Mouse (Mus musculus) G1E (cell line): ENCODE measurements around the gene Ogfod3. TPM values are rescaled to one million over a fixed set of nuclear protein-coding genes. Genes with fewer than 3 reads are reported as not detected.

Experiments
- ATAC-seq: 2 replicates; pipeline ENCODE4 v1.8.0; 2016; ENCODE audit warnings: mild to moderate bottlenecking; ENCODE audit not compliant: insufficient number of reproducible peaks, poor library complexity, low FRiP score, severe bottlenecking; ENCODE audit errors: extremely low read depth
- DNase-seq: peaks from one replicate; pipeline ENCODE4 v3.0.0; 2012; ENCODE audit warnings: low spot score
- H3K27me3 ChIP-seq: 2 replicates; pipeline ENCODE4 v1.6.1; 2012; ENCODE audit warnings: mild to moderate bottlenecking, low read length, inconsistent platforms; ENCODE audit not compliant: insufficient read depth
- H3K36me3 ChIP-seq: replicated peaks from 2 replicates; pipeline ENCODE3; 2012; ENCODE audit warnings: mild to moderate bottlenecking, inconsistent platforms
- H3K4me1 ChIP-seq: 2 replicates; pipeline ENCODE4 v1.6.1; 2012; ENCODE audit warnings: low read depth, low read length, inconsistent platforms, mixed read lengths; ENCODE audit not compliant: insufficient read depth
- H3K4me3 ChIP-seq: 2 replicates; pipeline ENCODE4 v1.5.1; 2012; ENCODE audit warnings: low read depth, mild to moderate bottlenecking, inconsistent platforms, low read length, moderate library complexity, mixed read lengths
- H3K9me3 ChIP-seq: replicated peaks from 2 replicates; pipeline ENCODE4 v1.6.1; 2012; ENCODE audit warnings: inconsistent platforms
- CTCF ChIP-seq: IDR thresholded peaks from 2 replicates; pipeline ENCODE4 v1.5.1; 2012; ENCODE audit warnings: low read depth, low read length, inconsistent platforms, mixed read lengths
- GATA1 ChIP-seq: IDR thresholded peaks from 2 replicates; pipeline ENCODE4 v1.6.1; 2012; ENCODE audit warnings: borderline replicate concordance, low read length, inconsistent platforms, mixed read lengths
- GATA2 ChIP-seq: IDR thresholded peaks from 2 replicates; pipeline ENCODE4 v1.6.1; 2012; ENCODE audit warnings: low read depth, low read length, inconsistent platforms, borderline replicate concordance
- POLR2AphosphoS5 ChIP-seq: IDR thresholded peaks from 2 replicates; pipeline ENCODE4 v1.6.1; 2012; ENCODE audit warnings: low read depth, low read length, inconsistent platforms; ENCODE audit not compliant: insufficient replicate concordance
- TAL1 ChIP-seq: conservative IDR thresholded peaks from 2 replicates; pipeline ENCODE4 v1.6.1; 2012; ENCODE audit warnings: low read depth, low read length, inconsistent platforms, mixed read lengths
- polyA plus RNA-seq: library from polyadenylated mRNA; stranded (reverse); fragments of >175 nt; gene quantifications from 2 replicates; pipeline ENCODE4 v1.2.3, GENCODE M21; 2012
- total RNA-seq, 2 experiments: library from RNA; stranded (forward) in 1 of 2; stranded (reverse) in 1 of 2; fragments of 200-1000 nt in 1 of 2; fragments of >200 nt in 1 of 2; fragmentation: Nextera tagmentation in 1 of 2; gene quantifications; 2 replicates each; pipeline ENCODE4 v1.2.3; 2014 to 2017

Gene Ogfod3
- total RNA-seq (2014; fragmentation: Nextera tagmentation) (6.4 and 7.7 TPM in 2 replicates), total RNA-seq (2017) (4.2 and 4.5 TPM in 2 replicates), polyA plus RNA-seq (5.5 and 6.7 TPM in 2 replicates)

DNA sequence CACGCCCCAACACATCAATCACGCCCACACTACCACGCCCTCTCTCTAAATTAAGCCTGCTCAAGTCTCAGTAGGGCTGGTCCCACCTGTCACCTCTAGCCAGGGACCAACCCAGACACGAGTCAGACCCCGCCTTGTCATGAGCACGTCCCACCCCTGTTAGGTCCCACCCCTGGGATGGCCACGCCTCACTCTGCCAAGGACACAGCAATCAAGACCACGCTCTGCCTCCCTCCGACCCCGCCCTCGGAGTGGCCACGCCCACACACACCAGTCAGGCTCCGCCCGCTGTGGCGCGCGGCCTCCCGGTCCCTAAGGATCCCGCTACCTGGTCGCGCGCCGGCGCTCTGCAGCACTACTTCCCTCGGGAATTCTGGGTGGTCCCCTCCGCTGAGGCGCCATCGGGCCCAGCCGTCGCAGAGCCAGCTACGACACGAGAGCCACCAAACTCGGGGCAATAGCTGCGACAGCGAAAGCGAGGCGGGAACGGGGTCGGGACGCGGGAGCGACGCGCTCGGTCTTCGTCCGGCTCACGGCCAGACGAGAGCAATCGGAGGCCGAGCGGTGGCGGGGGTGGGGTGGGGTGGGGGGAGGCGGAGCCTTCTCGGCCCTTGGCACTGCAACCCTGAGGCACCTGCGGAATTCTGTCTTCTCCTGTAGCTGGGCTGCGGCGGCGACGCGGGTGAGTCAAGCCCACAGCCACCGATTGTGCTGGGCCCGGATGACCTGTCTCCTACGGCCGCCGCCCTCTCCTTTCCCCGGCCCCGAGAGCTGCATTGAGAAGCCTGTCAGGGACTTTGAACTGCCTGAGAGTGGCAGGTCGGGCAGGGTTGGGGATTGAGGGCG lies at the start of gene Ogfod3, which contains the start of gene Hexdc:
Gene Ogfod3 (minus strand): TSS at position 551 of the 846 bp plus-strand sequence.
Gene Hexdc (plus strand): TSS at position 273 of the 846 bp plus-strand sequence.
- Histone ChIP-seq H3K4me3 (peak within 1 kb of the TSS; percentile 91), H3K9me3 (no peaks in the 10 kb centered on the region), H3K4me1 (peaks cover 14% of the 10 kb centered on the region), H3K27me3 (no peaks in the 10 kb centered on the region), H3K36me3 (peaks cover 25% of the 10 kb centered on the region)
- TF ChIP-seq GATA1 (no peak), GATA2 (no peak), TAL1 (no peak), POLR2AphosphoS5 (no peak), CTCF (no peak)
- peak; percentile 97 for ATAC-seq
- peak; percentile 93 for DNase-seq

GRCm38 (mm10) chr11:121250196-121250595 lies 45.7 kb upstream of the Ogfod3 start:
- Histone ChIP-seq H3K4me3 (no peak overlapping the region), H3K9me3 (no peaks in the 10 kb centered on the region), H3K36me3 (peaks cover 97% of the 10 kb centered on the region), H3K4me1 (no peaks in the 10 kb centered on the region), H3K27me3 (no peaks in the 10 kb centered on the region)
- ATAC-seq: no peak
- TF ChIP-seq GATA1: no peak
- TF ChIP-seq TAL1: no peak
- no peak for TF ChIP-seq CTCF
- no peak for TF ChIP-seq GATA2
- DNase-seq: no peak

- peaks cover 57% of the 10 kb centered on the region for H3K4me1 ChIP-seq
- H3K4me3 ChIP-seq: peak overlapping the region; percentile 55; the same call in 1 of the 2 replicates
- no peak for DNase-seq
- H3K27me3 ChIP-seq: no peaks in the 10 kb centered on the region
- no peak for TF ChIP-seq GATA1
- peak; percentile 75 for TF ChIP-seq TAL1
- peaks cover 56% of the 10 kb centered on the region for H3K36me3 ChIP-seq
- peak; percentile 3; the same call in 1 of the 2 replicates for ATAC-seq
- H3K9me3 ChIP-seq: no peaks in the 10 kb centered on the region
These were observed 35.2 kb upstream of the Ogfod3 start for GRCm38 (mm10) chr11:121239669-121240068.

GRCm38 (mm10) chr11:121237345-121238128 lies 33.0 kb upstream of the Ogfod3 start:
- no peak for ATAC-seq
- H3K4me1 ChIP-seq: peaks cover 65% of the 10 kb centered on the region
- peak; percentile 22 for DNase-seq
- no peaks in the 10 kb centered on the region for H3K27me3 ChIP-seq
- H3K36me3 ChIP-seq: peaks cover 36% of the 10 kb centered on the region
- TF ChIP-seq GATA2 (no peak), TAL1 (no peak), GATA1 (no peak), POLR2AphosphoS5 (no peak), CTCF (no peak)
- peak overlapping the region; percentile 94 for H3K4me3 ChIP-seq
- H3K9me3 ChIP-seq: no peaks in the 10 kb centered on the region

GRCm38 (mm10) chr11:121236564-121237344 lies 32.2 kb upstream of the Ogfod3 start, which contains the start of gene Narf:
Gene Narf, plus strand, starts transcription at chr11:121237253.
- ATAC-seq (peak; percentile 98), DNase-seq (peak; percentile 96)
- Histone ChIP-seq H3K27me3 (no peaks in the 10 kb centered on the region), H3K9me3 (no peaks in the 10 kb centered on the region), H3K4me1 (peaks cover 63% of the 10 kb centered on the region), H3K4me3 (peak within 1 kb of the TSS; percentile 94), H3K36me3 (peaks cover 28% of the 10 kb centered on the region)
- TF ChIP-seq TAL1: no peak
- no peak for TF ChIP-seq GATA1
- no peak for TF ChIP-seq POLR2AphosphoS5
- TF ChIP-seq GATA2: no peak
- no peak for TF ChIP-seq CTCF
